7 mouse cellular contexts compared by ENCODE assay signal in genomic region chr1:38987865-38988211, GRCm38 (mm10). TPM values are rescaled to one million over a fixed set of nuclear protein-coding genes. Genes with fewer than 3 reads are reported as not detected.
DNase-seq lines count a peak whose midpoint lies in the region; ATAC-seq and TF ChIP-seq lines count a peak whose summit lies in the region.

No protein-coding gene starts in this region.

- H3K4me2 ChIP-seq in neural tube, embryonic 11.5 days (ENCODE audit: low read depth) = peak overlapping the region; percentile 71
- H3K4me2 ChIP-seq in liver, embryonic 12.5 days = peak overlapping the region; percentile 74
- peak overlapping the region; percentile 76 for H3K4me2 ChIP-seq in stomach, postnatal 0 days (replicated peaks; ENCODE audit: low read depth)

- no peaks in the 10 kb centered on the region; the same call in none of the 2 replicates for H3K36me3 ChIP-seq in neural tube, embryonic 11.5 days (ENCODE audit: control insufficient read depth, insufficient read depth, low read length)
- peaks cover 23% of the 10 kb centered on the region for H3K36me3 ChIP-seq in forebrain, embryonic 10.5 days (replicated peaks)
- H3K36me3 ChIP-seq in liver, embryonic 12.5 days = peaks cover 9% of the 10 kb centered on the region
- peaks cover 3% of the 10 kb centered on the region; the same call in 1 of the 2 replicates for H3K36me3 ChIP-seq in stomach, postnatal 0 days (ENCODE audit: control insufficient read depth, insufficient read depth, low read length)

- under 1% methylated on average over 25 of the region's 25 CpGs for WGBS in neural tube, embryonic 11.5 days
- WGBS in forebrain, embryonic 10.5 days = under 1% methylated on average over 25 of the region's 25 CpGs
- under 1% methylated on average over 25 of the region's 25 CpGs for WGBS in liver, embryonic 12.5 days (ENCODE audit: insufficient replicate concordance)
- 0% methylated on average over 25 of the region's 25 CpGs for WGBS in stomach, postnatal 0 days

- peak overlapping the region; percentile 81 for H3K4me3 ChIP-seq in neural tube, embryonic 11.5 days (ENCODE audit: low read depth, low read length)
- peak overlapping the region; percentile 85 for H3K4me3 ChIP-seq in forebrain, embryonic 10.5 days
- peak overlapping the region; percentile 72 for H3K4me3 ChIP-seq in liver, embryonic 12.5 days
- peak overlapping the region; percentile 82 for H3K4me3 ChIP-seq in stomach, postnatal 0 days (ENCODE audit: low read depth, low read length)

- peak overlapping the region; percentile 81 for H3K9ac ChIP-seq in neural tube, embryonic 11.5 days (ENCODE audit: low read length)
- peak overlapping the region; percentile 73 for H3K9ac ChIP-seq in liver, embryonic 12.5 days
- H3K9ac ChIP-seq in stomach, postnatal 0 days (ENCODE audit: low read length) = peak overlapping the region; percentile 85

- no peaks in the 10 kb centered on the region for H3K27me3 ChIP-seq in neural tube, embryonic 11.5 days (ENCODE audit: control insufficient read depth, insufficient read depth, low read length)
- no peaks in the 10 kb centered on the region for H3K27me3 ChIP-seq in forebrain, embryonic 10.5 days (ENCODE audit: poor library complexity, severe bottlenecking)
- no peaks in the 10 kb centered on the region for H3K27me3 ChIP-seq in liver, embryonic 12.5 days (replicated peaks)
- H3K27me3 ChIP-seq in stomach, postnatal 0 days (ENCODE audit: control insufficient read depth, insufficient read depth, low read length) = no peaks in the 10 kb centered on the region

- ATAC-seq in neural tube, embryonic 11.5 days (ENCODE audit: insufficient read depth, low FRiP score, low TSS enrichment) = peak; percentile 79
- peak; percentile 91 for ATAC-seq in liver, embryonic 12.5 days
- ATAC-seq in stomach, postnatal 0 days (ENCODE audit: low FRiP score, low TSS enrichment) = peak; percentile 88

- peaks cover 5% of the 10 kb centered on the region; the same call in 1 of the 2 replicates for H3K4me1 ChIP-seq in neural tube, embryonic 11.5 days (ENCODE audit: control insufficient read depth, insufficient read depth, low read length)
- H3K4me1 ChIP-seq in forebrain, embryonic 10.5 days = peaks cover 19% of the 10 kb centered on the region
- peaks cover 18% of the 10 kb centered on the region for H3K4me1 ChIP-seq in liver, embryonic 12.5 days
- no peaks in the 10 kb centered on the region; the same call in 1 of the 2 replicates for H3K4me1 ChIP-seq in stomach, postnatal 0 days (replicated peaks; ENCODE audit: control insufficient read depth, insufficient read depth)

- no peaks in the 10 kb centered on the region for H3K9me3 ChIP-seq in neural tube, embryonic 11.5 days (ENCODE audit: control insufficient read depth, low read length)
- no peaks in the 10 kb centered on the region for H3K9me3 ChIP-seq in forebrain, embryonic 10.5 days
- no peaks in the 10 kb centered on the region for H3K9me3 ChIP-seq in liver, embryonic 12.5 days (replicated peaks)
- H3K9me3 ChIP-seq in stomach, postnatal 0 days (ENCODE audit: control insufficient read depth, low read length) = no peaks in the 10 kb centered on the region

- H3K27ac ChIP-seq in neural tube, embryonic 11.5 days (ENCODE audit: low read depth, low read length) = peak overlapping the region; percentile 67; the same call in 1 of the 2 replicates
- H3K27ac ChIP-seq in forebrain, embryonic 10.5 days = peak overlapping the region; percentile 92
- H3K27ac ChIP-seq in liver, embryonic 12.5 days = peak overlapping the region; percentile 68
- peak overlapping the region; percentile 86 for H3K27ac ChIP-seq in stomach, postnatal 0 days (replicated peaks)

- no peak for DNase-seq in neural tube, embryonic 11.5 days (ENCODE audit: low spot score)
- no peak for DNase-seq in neural tube, embryonic 10.5 days (ENCODE audit: extremely low spot score, low spot score)
- no peak for DNase-seq in forebrain, embryonic 10.5 days (ENCODE audit: extremely low spot score, low spot score)
- DNase-seq in stomach, postnatal 0 days (ENCODE audit: low spot score) = no peak
- DNase-seq in cerebellum, postnatal 36 days = no peak
- DNase-seq in layer of hippocampus, adult 18-20 months (ENCODE audit: low spot score in 2 of 2) = no peak

- TF ChIP-seq CTCF in stomach, postnatal 0 days (IDR thresholded peaks at IDR 0.05; ENCODE audit: low read depth) = no peak

- TF ChIP-seq EP300 in stomach, postnatal 0 days (optimal IDR thresholded peaks at IDR 0.05) = no peak

RNA-seq across cellular contexts. Expression of gene Pdcl3, which starts 2.4 kb away (rescaled TPM):
- polyA plus RNA-seq in neural tube, embryonic 11.5 days (2014; fragmentation: Nextera tagmentation; extraction: Ambion mirVana) = 147 and 159 TPM in 2 replicates
- polyA plus RNA-seq in forebrain, embryonic 10.5 days (2016; fragmentation: Nextera tagmentation; extraction: Ambion mirVana) = 161 TPM in 2 replicates
- 61.0 TPM in 2 replicates for polyA plus RNA-seq in liver, embryonic 12.5 days (2016; fragmentation: Nextera tagmentation; extraction: Ambion mirVana)
- 151 and 155 TPM in 2 replicates for polyA plus RNA-seq in stomach, postnatal 0 days (2015; fragmentation: Nextera tagmentation; extraction: Ambion mirVana)
- 10 to 100 TPM; 32.1 to 35.8 TPM for total RNA-seq in layer of hippocampus, adult 18-20 months (2021)

RNA-seq across cellular contexts. Expression of gene Nms, which starts 48.9 kb away (rescaled TPM):
- polyA plus RNA-seq in neural tube, embryonic 11.5 days (2014; fragmentation: Nextera tagmentation; extraction: Ambion mirVana) = 2.7 and 3.4 TPM in 2 replicates
- not detected in 2 replicates for polyA plus RNA-seq in forebrain, embryonic 10.5 days (2016; fragmentation: Nextera tagmentation; extraction: Ambion mirVana)
- polyA plus RNA-seq in liver, embryonic 12.5 days (2016; fragmentation: Nextera tagmentation; extraction: Ambion mirVana) = not detected in 2 replicates
- not detected in 2 replicates for polyA plus RNA-seq in stomach, postnatal 0 days (2015; fragmentation: Nextera tagmentation; extraction: Ambion mirVana)
- total RNA-seq in layer of hippocampus, adult 18-20 months (2021) = not detected
